Mouse (Mus musculus) 3134 (cell line): ENCODE data around the gene Mvb12a.

Experiments used
- DNase-seq: peaks from one replicate; pipeline ENCODE4 v3.0.0-alpha.2; 2011; ENCODE audit warnings: low spot score; ENCODE audit not compliant: insufficient read length; ENCODE audit errors: extremely low read depth

Gene Mvb12a

GRCm38 (mm10) chr8:71542632-71543343, at the start of gene Mvb12a:
Mvb12a (plus strand) TSS chr8:71542922.
- DNase-seq, result peak; percentile 93

GRCm38 (mm10) chr8:71495039-71495438, 47.7 kb upstream of the Mvb12a start:
- peak; percentile 95 for DNase-seq

GRCm38 (mm10) chr8:71495811-71496210, 46.9 kb upstream of the Mvb12a start:
- DNase-seq, result no peak

GRCm38 (mm10) chr8:71496481-71496880, 46.2 kb upstream of the Mvb12a start:
- DNase-seq, result peak; percentile 94

GRCm38 (mm10) chr8:71497077-71497645, 45.6 kb upstream of the Mvb12a start:
- DNase-seq, result no peak

GRCm38 (mm10) chr8:71497881-71498501, 44.7 kb upstream of the Mvb12a start:
- DNase-seq, result peak; percentile 41

- DNase-seq, result no peak
These were observed 43.7 kb upstream of the Mvb12a start for GRCm38 (mm10) chr8:71498816-71499690.

GRCm38 (mm10) chr8:71504349-71504748, 38.4 kb upstream of the Mvb12a start:
- no peak for DNase-seq

GRCm38 (mm10) chr8:71505326-71505725, 37.4 kb upstream of the Mvb12a start:
- peak; percentile 71 for DNase-seq

GRCm38 (mm10) chr8:71505979-71506378, 36.7 kb upstream of the Mvb12a start:
- peak; percentile 80 for DNase-seq

GRCm38 (mm10) chr8:71507589-71508104, 35.1 kb upstream of the Mvb12a start:
- no peak for DNase-seq

GRCm38 (mm10) chr8:71509316-71509715, 33.4 kb upstream of the Mvb12a start:
- peak; percentile 32 for DNase-seq

GRCm38 (mm10) chr8:71511644-71512043, 31.1 kb upstream of the Mvb12a start, which contains the start of gene Plvap:
Plvap (minus strand) TSS chr8:71511752.
- no peak for DNase-seq

- no peak for DNase-seq
These were observed 29.5 kb upstream of the Mvb12a start for GRCm38 (mm10) chr8:71513018-71513754.

GRCm38 (mm10) chr8:71515043-71515442, 27.7 kb upstream of the Mvb12a start:
- no peak for DNase-seq

- no peak for DNase-seq
These were observed 25.9 kb upstream of the Mvb12a start for GRCm38 (mm10) chr8:71516786-71517185.

- peak; percentile 44 for DNase-seq
These were observed 23.5 kb upstream of the Mvb12a start for GRCm38 (mm10) chr8:71519037-71519825.

GRCm38 (mm10) chr8:71521634-71522033, 21.1 kb upstream of the Mvb12a start:
- peak; percentile 89 for DNase-seq
